Mouse (Mus musculus) gastrocnemius, postnatal 14 days (tissue): ENCODE results near the gene Aplf. TPM values are rescaled to one million over a fixed set of nuclear protein-coding genes. Genes with fewer than 3 reads are reported as not detected.
"Not testable (repeated sequence)": the region's sequence is repeated elsewhere in the genome, so short reads cannot be mapped to it uniquely, and the experiment has no call there.

Experiments
- DNase-seq: peaks from one replicate; pipeline ENCODE4 v3.0.0; 2021; ENCODE audit warnings: mixed read lengths
- intact Hi-C: fragments of 180-260 bp; cut with DNase I; formaldehyde crosslinking; loops from one replicate; pipeline ENCODE4 v1.15.1; 2025; ENCODE audit warnings: low total_unique reads
- total RNA-seq, 2 experiments: library from RNA; stranded (reverse); gene quantifications; 2 replicates each; pipeline ENCODE4 v1.2.3; 2021

Aplf gene
- total RNA-seq, 2 experiments from 2014 or later: 2.8 to 3.4 TPM

DNA sequence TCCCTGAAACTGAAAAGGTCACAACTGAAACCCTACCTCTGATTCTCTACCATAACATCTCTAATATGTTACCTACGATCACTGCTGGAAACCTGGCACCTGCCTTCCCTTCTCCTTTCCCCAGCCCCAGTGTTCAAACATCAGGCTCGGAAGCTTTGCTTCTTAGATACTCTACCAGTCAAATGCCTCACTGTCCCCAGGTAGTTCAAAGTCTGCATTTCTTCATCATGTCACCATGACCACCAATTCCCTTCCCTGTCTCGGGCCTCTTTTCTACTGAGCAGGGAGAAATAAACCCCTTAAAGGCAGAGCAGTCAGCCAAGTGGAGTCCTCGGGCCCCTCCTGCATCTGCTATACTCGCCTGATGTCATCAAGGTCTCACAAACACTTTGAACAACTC, 20.2 kb downstream of the Aplf start:
- DNase-seq: no peak
- intact Hi-C loops: no loop called here

DNA sequence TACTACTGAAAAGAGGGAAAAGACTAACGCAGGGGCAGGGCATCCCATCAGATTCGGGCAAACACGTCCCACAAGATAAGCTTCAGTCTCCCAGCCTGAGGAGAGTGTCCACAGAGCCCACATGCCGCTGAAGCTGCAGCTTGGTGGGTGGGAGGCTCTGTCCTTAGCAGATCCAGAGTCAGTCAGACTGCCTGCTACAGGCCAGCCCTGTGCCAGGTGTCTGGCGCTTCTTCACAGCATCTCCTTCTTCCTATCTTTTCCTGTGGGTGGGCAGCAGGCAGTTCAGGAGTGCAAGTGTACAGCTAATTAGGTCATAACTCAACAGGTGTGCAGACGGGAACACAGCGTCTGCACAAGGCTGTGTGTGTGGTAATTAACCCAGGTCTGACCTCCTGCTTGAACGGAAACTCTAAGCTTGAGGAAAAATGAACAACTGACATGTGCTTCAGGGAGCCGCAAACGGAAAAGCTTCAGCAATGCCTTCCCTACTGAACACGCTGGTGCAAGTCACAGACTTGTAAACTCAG, 33.8 kb downstream of the Aplf start:
- intact Hi-C loops: no loop called here
- DNase-seq: no peak

DNA sequence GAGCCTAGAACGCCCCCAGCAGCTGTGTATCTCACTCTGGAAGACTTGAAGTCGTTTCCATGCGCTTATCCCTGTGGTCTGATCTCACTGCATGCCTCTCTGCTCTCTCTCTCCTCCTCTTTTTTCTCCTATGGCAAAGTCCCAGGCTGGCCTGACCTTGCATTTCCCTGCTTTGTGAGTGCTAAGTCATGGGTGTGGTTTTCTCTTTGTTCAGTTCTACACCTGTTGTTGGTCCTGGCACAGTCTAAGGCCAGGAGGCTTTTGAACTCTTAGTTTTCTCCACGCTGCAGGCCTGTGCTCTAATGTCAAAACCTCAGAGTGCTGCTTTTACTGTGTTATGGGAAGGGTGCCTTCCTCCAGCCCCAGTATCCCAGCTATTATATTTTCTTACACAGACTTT, 39.8 kb downstream of the Aplf start:
- intact Hi-C loops: no loop called here

DNA sequence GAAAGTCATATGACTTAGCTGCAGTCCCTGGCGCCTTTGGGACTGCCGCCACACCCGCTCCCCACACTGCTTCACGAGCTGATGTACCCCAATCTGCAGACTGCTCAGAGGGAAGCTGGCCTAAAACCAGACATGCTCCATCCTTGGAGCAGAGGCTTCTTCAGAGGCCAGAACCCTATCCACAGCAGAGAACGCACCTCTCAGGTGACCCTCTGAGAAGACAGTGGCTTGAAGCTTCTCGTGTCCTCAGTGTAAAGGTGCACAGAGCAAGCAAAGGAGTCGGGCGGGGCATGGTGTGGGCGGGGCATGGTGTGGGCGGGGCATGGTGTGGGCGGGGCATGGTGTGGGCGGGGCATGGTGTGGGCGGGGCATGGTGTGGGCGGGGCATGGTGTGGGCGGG, 43.1 kb downstream of the Aplf start:
- intact Hi-C loops, DNase-seq: not testable (repeated sequence)

More for the DNA sequence above, 39.8 kb downstream of the Aplf start:
- no peak for DNase-seq

DNA sequence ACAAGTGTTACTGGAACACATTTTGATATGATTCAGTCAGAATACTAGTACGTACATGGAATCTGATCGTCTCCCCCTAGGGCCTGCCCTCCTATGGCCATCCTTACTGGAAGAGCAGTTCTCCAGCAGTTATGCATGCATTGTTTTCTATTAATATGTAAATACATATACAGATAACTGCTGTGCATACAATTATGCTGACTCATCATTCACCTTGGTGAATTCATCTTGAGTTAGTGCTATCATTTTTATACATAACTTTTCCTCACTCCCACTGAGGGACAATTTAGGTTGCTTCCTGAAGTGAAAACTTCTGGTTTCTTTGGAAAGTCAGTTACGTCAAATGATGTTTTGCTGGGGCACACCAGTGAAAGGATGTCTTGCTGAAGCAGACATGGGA, 48.8 kb downstream of the Aplf start:
- DNase-seq: no peak
- intact Hi-C loops: loop anchor here (5.0 kb wide), 1 partner anchor 49 kb away; the partner anchor contains the start of gene Aplf

DNA sequence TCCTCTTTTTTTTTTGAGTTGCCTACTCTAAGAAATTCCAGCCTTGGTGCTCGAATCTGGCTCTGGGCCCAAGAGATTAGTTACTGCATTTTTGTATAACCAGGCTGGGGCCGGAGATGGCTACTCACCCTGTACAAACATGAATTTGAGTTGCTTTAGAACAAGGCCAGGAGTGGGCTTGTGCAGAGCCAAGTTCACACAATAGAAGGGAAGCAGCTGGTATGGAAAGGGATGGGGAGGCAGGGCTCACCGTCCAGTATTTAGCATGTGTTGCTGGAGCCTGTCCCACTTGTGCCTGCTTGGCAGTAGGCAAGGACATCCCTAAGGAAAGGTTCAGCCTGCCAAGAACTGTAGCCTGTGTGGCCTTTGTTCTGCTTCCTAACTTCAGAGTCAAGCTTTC, 50.7 kb downstream of the Aplf start:
- intact Hi-C loops: loop anchor here (5.0 kb wide), 1 partner anchor 51 kb away; the partner anchor contains the start of gene Aplf
- peak; percentile 42 for DNase-seq

DNA sequence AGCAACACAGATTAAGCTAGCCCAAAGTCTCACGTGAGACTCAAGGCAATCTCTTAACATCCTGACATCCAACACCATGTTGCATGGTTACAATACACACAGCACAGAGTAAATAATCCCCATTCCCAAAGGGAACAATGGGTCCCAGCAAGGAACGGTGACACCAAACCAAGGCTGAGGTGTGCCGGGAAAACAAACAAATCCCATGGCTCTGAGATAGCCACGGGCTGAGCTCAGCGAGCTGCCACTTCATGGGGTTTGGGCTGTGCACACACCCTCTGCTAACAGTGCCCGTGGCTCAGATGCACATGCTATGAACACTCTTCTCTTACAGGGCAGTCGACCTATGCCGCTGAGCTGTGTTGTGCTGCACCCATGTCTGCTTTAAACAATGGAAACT, 54.0 kb downstream of the Aplf start:
- intact Hi-C loops: no loop called here
- no peak for DNase-seq

DNA sequence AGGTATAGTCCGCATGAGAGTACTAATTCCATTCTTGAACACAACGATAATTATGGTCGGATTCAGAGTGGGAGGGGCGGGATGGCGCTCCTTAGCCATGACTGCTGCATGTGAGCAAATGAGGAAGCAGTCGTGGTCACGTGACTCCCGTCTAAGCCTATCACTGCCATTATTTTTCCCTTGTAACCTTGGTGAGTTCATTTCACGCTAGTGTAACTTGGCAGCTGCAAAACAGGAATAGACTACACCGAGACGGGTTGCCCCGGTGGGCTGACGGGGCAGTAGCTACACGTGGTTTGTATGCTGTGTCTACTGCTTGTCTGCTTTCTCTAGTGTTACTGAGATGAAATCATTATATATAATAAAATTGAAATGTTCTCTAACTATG, 56.3 kb downstream of the Aplf start:
- DNase-seq: no peak

DNA sequence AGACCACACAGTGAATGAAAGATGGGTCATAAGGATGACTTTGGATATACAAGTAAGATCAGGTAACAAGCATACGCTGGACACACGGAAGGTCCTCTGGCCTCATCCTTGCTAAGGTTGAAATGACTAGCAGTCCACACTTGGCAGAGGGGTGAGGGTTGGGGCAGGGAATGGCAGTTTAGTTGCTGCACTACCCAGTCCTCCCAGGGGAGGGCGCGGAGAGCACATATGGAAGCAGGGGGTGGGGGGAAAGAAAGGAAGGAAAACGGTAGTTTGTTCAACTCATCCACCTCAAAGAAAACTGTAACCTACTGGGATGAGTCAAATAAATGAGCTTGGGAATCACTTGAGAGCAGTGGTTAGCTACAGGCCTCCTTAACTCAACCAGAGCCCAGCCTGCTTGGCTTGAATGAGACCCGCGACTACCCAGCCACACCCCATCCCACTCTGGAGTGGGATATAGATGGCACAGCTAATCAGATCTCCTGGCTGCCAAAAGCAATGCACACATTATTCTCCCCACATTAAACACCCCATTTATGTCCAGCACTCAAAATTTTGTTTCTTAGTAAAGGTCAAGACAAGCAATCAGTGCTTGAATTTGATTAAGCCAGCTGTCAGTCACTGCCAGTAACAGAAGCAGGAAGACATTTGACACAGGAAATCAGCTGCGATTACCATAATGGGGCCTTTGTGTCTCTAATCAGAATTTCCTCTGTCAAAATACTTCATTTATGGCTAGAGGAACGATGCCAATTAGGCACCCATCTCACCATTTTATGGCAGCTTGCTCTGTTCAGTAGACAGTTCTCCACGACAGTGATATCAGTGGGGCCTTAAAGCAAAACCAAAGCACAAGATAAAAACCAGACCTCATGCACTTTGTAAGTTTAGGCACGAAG, 56.9 kb downstream of the Aplf start:
- DNase-seq: peak; percentile 50
- intact Hi-C loops: no loop called here

More for the DNA sequence above, 56.3 kb downstream of the Aplf start:
- intact Hi-C loops: no loop called here

DNA sequence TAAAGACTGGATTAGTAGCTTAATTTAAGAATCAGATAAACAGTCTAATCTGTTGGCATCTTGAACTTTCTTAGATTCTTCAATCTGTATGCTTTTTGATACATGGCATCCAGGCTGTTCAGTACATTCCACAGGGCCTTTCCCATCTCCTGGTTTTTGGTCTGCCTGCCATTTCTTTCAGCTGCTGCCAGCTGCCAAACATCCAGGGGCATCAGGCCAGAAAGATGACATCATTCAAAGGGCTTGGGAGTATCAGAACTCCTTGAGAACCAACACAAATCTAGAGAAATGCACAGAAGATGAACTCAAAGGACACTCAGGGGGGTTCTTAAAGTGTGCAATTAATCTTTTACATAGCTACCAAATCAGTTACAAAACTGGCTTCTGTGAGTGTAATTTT, 72.2 kb downstream of the Aplf start:
- DNase-seq: peak; percentile 50
- intact Hi-C loops: no loop called here

DNA sequence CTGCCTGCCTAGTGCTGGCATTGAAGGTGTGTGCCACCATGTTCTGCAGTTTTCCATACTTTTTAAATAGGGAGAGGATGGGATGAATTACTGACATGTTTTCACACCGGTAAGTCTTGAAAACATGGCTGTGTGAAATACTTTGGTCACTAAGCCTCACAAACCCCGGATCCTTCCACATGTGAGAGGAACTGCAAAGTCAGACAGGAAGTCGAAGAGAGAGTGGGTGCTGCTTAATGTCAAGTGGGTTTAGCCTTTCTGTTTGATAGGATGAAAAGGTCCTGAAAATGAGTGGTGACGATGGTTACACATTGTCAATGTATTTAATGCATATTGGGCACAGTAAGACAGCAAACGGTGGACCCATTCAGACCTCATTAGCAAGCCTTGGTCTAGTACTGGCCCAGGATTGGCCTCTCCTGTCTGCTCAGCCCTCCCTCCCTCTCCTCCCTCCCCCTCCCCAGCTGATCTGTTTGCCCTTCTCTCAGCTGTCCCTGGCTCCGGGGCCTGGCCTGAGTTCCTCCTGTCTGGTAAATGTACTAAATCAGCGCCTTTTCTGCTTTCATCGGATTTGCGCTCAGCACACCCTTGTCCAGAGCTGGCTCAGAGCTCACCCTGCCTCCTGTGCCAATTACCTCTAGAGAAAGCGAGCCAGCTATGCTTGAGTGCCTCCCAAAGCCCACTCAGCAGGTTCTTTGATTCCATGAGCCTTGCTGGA, 74.7 kb downstream of the Aplf start:
- peak; percentile 54 for DNase-seq
- intact Hi-C loops: no loop called here

DNA sequence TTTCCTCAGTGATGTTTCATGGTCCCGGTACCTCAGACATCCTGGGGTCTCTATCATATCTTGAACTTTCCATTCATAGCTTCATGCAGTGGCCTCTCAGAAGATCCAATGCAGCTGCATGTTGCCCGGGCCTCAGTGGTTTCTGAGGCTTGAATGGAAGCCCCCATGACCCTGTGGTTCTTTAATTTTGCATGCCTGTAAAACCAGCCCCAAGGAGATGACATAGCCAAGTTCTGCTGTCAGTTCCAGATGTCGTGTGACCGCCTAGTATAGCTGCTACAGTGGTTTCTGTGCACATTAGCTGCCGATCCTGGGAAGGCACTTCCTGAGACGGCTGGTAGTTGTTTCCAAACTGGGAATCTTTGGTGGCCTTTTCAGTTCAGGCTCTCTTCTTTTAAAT, 77.8 kb downstream of the Aplf start:
- intact Hi-C loops: no loop called here
- DNase-seq: no peak

DNA sequence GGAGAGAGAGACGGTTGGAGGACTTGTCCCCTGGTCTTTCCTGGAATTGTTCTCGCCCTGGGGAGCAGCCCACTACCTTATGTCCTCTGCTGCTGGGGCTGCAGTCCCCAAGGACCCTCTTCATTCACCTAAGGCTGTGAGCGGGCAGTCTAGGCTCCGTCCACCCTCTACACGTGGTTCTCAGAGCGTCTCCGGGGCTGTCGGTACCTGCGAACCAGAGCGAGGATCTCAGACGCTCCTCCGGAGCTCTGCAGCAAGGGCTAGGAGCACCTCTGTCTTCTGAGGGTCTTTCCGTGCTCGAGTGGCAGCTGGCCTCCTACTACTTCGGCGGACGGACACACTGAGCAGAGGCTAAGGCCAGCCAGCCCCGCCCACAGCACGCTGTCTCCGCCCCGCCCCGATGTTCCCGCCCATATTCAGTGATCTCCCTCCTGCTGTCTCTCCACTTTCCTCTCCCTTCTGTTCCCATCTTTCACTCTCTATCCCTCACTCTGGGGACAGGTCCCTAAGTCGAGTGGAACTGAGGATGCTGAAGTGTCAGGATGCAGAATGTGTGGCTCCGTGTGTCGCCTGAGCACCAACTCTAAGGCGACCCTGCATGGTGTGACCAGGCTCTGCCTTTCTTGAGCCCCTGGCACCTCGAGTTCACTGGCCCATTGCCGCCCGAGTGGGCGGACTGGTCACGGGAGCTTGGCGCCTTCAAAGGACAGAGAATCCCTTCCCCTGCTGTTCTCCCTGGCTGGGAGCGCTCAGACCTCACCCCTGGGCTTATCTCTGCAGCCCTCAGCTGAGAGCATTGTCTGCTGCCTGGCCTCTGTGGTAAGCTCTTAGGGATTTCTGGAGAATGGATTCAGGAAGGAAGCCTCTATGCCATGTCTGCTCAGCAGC, 81.4 kb downstream of the Aplf start, which contains the start of gene Prokr1:
Gene Prokr1 (minus strand): TSS at position 350 of the 888 bp plus-strand sequence.
- intact Hi-C loops: no loop called here
- DNase-seq: peak; percentile 62

DNA sequence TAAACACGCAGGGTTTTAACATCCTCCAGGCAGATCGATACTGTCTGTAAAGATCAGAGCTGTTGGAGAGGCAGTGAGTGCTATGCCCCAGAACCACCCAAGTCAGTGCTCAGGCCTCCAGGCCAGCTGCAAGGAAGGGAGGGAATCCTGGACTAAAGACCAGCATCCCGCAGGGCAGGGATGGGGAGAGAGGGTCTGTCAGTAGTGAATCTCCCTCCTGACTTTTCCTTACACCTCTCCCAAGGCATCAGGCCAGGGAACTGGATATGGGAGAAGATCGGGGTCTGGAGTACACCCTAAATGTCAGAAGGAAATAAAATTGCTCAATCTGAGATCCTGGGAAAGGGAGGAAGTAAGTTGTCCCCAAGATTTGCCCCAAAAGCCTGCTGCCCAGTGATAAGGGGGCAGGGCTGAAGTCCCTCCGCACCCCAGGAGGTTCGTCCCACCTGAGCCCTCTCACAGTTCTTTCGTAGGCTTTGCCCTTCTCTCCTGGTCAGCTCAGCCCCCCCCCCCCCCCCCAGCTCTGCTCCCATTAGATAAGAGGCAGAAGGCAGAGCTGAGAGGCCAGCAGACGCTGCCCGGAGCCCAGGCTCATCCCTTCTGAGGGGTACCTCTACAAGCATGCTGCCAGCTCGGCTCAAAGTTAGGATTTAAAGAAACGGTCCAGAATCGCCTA, 82.1 kb downstream of the Aplf start:
- DNase-seq: no peak
- intact Hi-C loops: no loop called here

DNA sequence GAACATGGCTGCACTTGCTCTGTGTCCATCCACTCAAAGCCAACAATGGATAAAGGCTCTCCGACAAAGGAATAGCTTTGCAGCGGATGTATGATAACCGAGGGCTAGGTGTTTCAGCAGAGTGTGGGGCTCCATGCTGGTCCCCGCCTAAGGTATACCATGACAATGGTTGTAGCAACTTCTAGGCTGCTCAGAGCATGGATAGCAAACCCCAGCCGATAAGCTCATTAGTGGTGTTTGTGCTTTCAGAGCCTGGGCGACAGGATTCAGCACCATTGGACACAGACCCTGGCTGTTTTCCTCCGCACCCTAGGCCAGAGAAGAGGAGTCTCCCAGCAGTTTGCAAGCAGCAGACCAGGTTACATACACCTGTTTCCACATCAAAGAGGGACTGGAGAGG, 88.0 kb downstream of the Aplf start:
- intact Hi-C loops: no loop called here
- no peak for DNase-seq

DNA sequence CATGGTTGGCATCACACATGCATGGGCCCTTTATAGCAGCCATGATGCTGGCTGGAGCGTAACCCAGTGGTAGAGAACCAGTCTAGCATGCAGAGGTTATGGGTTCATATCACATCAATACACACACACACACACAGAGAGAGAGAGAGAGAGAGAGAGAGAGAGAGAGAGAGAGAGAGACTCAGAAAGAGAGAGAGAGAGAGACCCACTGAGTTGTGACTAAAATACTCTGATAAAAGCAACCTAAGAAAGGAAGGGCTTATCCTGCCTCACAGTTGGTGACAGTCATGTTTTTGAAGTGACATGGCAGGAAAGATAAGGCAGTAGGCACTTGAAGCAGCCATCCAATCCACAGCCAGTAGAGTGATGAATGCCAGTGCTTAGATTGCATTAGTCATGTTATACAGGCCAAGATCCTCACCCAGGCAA, 88.8 kb downstream of the Aplf start:
- no peak for DNase-seq
- intact Hi-C loops: no loop called here

DNA sequence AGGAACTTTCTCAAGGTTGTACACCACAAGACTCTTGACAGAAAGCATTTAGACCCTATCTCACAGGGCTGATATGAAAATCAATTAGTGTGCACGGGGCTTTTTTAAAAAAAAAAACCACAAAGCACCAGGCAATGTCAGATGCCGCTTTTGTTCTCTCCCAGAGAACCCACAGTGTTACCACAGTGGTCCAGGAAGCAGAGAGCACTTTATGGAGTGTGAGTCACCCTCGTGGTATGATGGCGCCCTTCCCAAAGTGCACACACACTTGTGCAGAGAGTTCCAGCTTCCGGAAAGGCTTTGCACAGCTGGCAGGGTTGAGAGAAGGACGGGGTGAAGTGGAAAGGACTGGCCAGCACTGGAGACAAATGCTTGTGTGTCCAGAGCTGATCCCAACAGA, 89.5 kb downstream of the Aplf start:
- intact Hi-C loops: no loop called here
- DNase-seq: peak; percentile 77

DNA sequence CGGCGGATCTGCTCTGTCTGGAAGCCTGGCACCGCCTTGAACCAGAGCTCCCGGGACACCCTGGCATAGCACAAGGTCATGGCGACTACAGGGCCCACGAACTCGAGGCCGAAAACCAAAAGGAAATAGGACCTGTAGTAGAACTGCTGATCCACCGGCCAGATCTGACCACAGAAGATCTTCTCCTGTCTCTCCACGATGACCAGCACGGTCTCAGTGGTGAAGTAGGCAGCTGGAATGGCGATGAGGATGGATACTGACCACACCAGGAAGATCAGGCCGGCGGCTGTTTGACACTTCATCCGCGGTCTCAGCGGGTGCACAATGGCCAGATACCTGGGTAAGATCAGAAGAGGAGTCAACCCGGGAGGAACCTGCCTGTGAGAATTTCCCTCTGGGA, 90.4 kb downstream of the Aplf start:
- no peak for DNase-seq
- intact Hi-C loops: no loop called here

DNA sequence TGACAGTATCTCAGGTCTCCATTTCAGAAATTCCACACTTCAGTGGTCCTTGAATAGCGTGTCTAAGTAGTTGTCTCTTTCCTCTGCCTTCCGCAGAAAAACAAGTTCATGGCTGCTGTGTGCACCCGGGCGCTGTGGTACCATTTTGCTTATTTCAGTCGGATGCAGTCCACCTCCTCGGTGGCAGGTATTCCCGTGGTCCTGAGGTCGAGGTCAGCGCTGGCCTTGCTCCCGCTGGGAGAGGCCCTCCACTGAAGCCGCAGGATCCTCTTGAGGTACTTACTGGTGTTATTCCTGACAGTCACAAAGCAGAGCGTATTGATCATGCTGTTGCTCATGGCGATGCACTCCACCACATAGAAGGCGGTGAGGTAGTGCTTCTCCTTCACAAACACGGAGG, 90.9 kb downstream of the Aplf start:
- intact Hi-C loops: no loop called here
- no peak for DNase-seq
